Mouse (Mus musculus) bone marrow macrophage, adult 2 months (primary cell): ENCODE results near the gene Aldh3a1.

ENCODE experiments used
- CTCF ChIP-seq: IDR thresholded peaks from 2 replicates; pipeline ENCODE4 v1.5.1; 2012; ENCODE audit warnings: low read depth, mild to moderate bottlenecking, low read length, moderate library complexity
- POLR2A ChIP-seq: IDR thresholded peaks from 2 replicates; pipeline ENCODE4 v1.6.1; 2012; ENCODE audit warnings: mild to moderate bottlenecking, low read depth, low read length, borderline replicate concordance

GRCm38 (mm10) chr11:61170184-61170583 is 37.2 kb upstream of the Aldh3a1 start:
- TF ChIP-seq CTCF, result no peak
- TF ChIP-seq POLR2A, result no peak
